Mouse (Mus musculus): Measurements from ENCODE around the gene Prpf18. TPM values are rescaled to one million over a fixed set of nuclear protein-coding genes. Genes with fewer than 3 reads are reported as not detected.

Gene Prpf18
- polyA plus RNA-seq, 1 experiment from 2014 or later: 41.5 TPM

Other genes starting within 250 kb of the Prpf18 start
- gene Bend7, start 65.7 kb upstream of the Prpf18 start, polyA plus RNA-seq (2014; fragmentation: Nextera tagmentation; extraction: Ambion mirVana): 1.7 and 2.2 TPM in 2 replicates
- gene Sephs1, start 229.5 kb upstream of the Prpf18 start, polyA plus RNA-seq (2014; fragmentation: Nextera tagmentation; extraction: Ambion mirVana): 158 TPM in 2 replicates